In the genomic region with DNA sequence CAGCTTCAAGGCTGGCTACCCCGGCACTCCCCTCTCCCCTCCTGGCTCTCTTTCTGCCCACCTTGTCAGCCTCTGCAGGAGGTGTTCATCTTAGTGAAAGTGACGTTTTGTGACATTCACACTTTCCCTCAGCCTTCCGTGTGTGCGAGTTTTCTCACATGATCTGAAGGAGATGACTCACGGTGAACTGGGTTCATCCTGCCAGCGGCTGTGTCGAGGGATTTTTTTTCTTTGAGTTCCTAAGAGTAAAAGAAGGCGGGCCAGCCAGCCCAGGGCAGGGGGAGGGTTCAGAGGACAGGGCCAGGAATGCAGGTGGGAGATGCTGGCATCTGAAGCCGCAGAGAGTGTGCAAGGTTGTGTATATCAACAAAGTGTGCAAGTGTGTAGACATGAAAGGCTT, we compare ENCODE assay signal across 22 mouse cellular contexts. TPM values are rescaled to one million over a fixed set of nuclear protein-coding genes. Genes with fewer than 3 reads are reported as not detected.
A peak's percentile ranks its signal among the peaks of the same experiment; 100 is the strongest.
DNase-seq lines count a peak whose midpoint lies in the region; ATAC-seq and TF ChIP-seq lines count a peak whose summit lies in the region.
"Had no signal": no experiment of that assay in that cellular context is flagged by ENCODE, and none has a peak within 500 bp of the region (broad histone marks: within the 10 kb centered on the region; RNA-seq: fewer than 3 reads in every experiment).

No protein-coding gene starts in this region.

- no peaks in the 10 kb centered on the region for H3K4me1 ChIP-seq in heart, embryonic 16.5 days (ENCODE audit: control insufficient read depth, insufficient read depth, low read length)
- no peaks in the 10 kb centered on the region for H3K4me1 ChIP-seq in heart, embryonic 11.5 days (ENCODE audit: control insufficient read depth, insufficient read depth, low read length)
- H3K4me1 ChIP-seq: embryonic facial prominence, embryonic 12.5 days; forebrain, embryonic 12.5 days; hindbrain, embryonic 13.5 days had no signal

- no peak overlapping the region for H3K9ac ChIP-seq in heart, embryonic 16.5 days (ENCODE audit: low read length)
- H3K9ac ChIP-seq in heart, embryonic 11.5 days (ENCODE audit: low read depth, low read length): no peak overlapping the region
- H3K9ac ChIP-seq: embryonic facial prominence, embryonic 12.5 days; forebrain, embryonic 12.5 days; hindbrain, embryonic 13.5 days had no signal

- H3K27ac ChIP-seq in heart, embryonic 16.5 days (ENCODE audit: low read length): peak overlapping the region; percentile 44
- no peak overlapping the region for H3K27ac ChIP-seq in heart, embryonic 11.5 days (ENCODE audit: low read depth, low read length)
- H3K27ac ChIP-seq: embryonic facial prominence, embryonic 12.5 days; forebrain, embryonic 12.5 days; gastrocnemius, adult 2 months; hindbrain, embryonic 13.5 days had no signal

- no peak overlapping the region for H3K4me2 ChIP-seq in heart, embryonic 16.5 days (ENCODE audit: low read depth, low read length)
- H3K4me2 ChIP-seq in heart, embryonic 11.5 days: no peak overlapping the region
- H3K4me2 ChIP-seq: embryonic facial prominence, embryonic 12.5 days; forebrain, embryonic 12.5 days; hindbrain, embryonic 13.5 days had no signal

- no peaks in the 10 kb centered on the region for H3K9me3 ChIP-seq in heart, embryonic 16.5 days (replicated peaks; ENCODE audit: control insufficient read depth, low read length)
- no peaks in the 10 kb centered on the region for H3K9me3 ChIP-seq in heart, embryonic 11.5 days (replicated peaks; ENCODE audit: control insufficient read depth, low read length)
- H3K9me3 ChIP-seq: embryonic facial prominence, embryonic 12.5 days; forebrain, embryonic 12.5 days; G1E; hindbrain, embryonic 13.5 days had no signal

- peaks cover 56% of the 10 kb centered on the region for H3K36me3 ChIP-seq in heart, embryonic 16.5 days (ENCODE audit: control insufficient read depth, insufficient read depth)
- H3K36me3 ChIP-seq in heart, embryonic 11.5 days (ENCODE audit: control insufficient read depth, insufficient read depth, low read length): peaks cover 53% of the 10 kb centered on the region

- TF ChIP-seq CTCF in Patski (IDR thresholded peaks at IDR 0.05): no peak

- 71% methylated on average over 9 of the region's 9 CpGs for WGBS in heart, embryonic 16.5 days
- 82% methylated on average over 9 of the region's 9 CpGs for WGBS in heart, embryonic 11.5 days (ENCODE audit: insufficient replicate concordance)

- DNase-seq in right cerebral cortex, adult 18-20 months: peak; percentile 35
- DNase-seq in right cerebral cortex, postnatal 10 days (ENCODE audit: low spot score in 2 of 2): no peak
- no peak for DNase-seq in Patski (ENCODE audit: low read depth, low spot score)
- DNase-seq in thymus, postnatal 0 days (ENCODE audit: low spot score): no peak
- DNase-seq: adrenal gland, adult 8-10 months; adrenal gland, postnatal 36 days; cerebellum, adult 11 months; cerebellum, adult 8-10 months; cerebellum, postnatal 14 days; embryo, embryonic 11 days; gastrocnemius, adult 2 months; gastrocnemius, postnatal 36 days; heart, adult 11 months; heart, postnatal 14 days had no signal

- in situ Hi-C loops in Patski (cut with MboI; ENCODE audit: low pct_unique_long_range_greater_than_20kb): no loop called here

- CTCF ChIA-PET in Patski (lab: Charles Lee): interaction anchor here (1.5 to 2.7 kb wide), 2 partner anchors 10 to 11 kb away, joined by 3 to 11 read pairs; no protein-coding TSS in a partner anchor

- no peak overlapping the region for H3K4me3 ChIP-seq in heart, embryonic 16.5 days (ENCODE audit: low read length)
- H3K4me3 ChIP-seq in heart, embryonic 11.5 days (ENCODE audit: low read depth, low read length): no peak overlapping the region
- H3K4me3 ChIP-seq: embryonic facial prominence, embryonic 12.5 days; forebrain, embryonic 12.5 days; gastrocnemius, adult 2 months; hindbrain, embryonic 13.5 days had no signal

- no peak for ATAC-seq in heart, embryonic 16.5 days (replicated peaks; ENCODE audit: extremely low read depth, insufficient read depth, low FRiP score)
- no peak for ATAC-seq in heart, embryonic 11.5 days (replicated peaks; ENCODE audit: insufficient number of reproducible peaks, low FRiP score, low TSS enrichment)
- ATAC-seq in Patski: peak; percentile 51
- ATAC-seq: forebrain, embryonic 16.5 days; intestine, embryonic 16.5 days had no signal

- POLR2A ChIA-PET in Patski (lab: Charles Lee): interaction anchor here (0.6 to 1.0 kb wide), 3 partner anchors 12 to 15 kb away, joined by 3 to 4 read pairs (median 3); no protein-coding TSS in a partner anchor

- no peaks in the 10 kb centered on the region for H3K27me3 ChIP-seq in heart, embryonic 16.5 days (ENCODE audit: control insufficient read depth, insufficient read depth, low read length)
- no peaks in the 10 kb centered on the region for H3K27me3 ChIP-seq in heart, embryonic 11.5 days (ENCODE audit: control insufficient read depth, insufficient read depth, low read length)
- H3K27me3 ChIP-seq in Patski: no peaks in the 10 kb centered on the region
- H3K27me3 ChIP-seq: embryonic facial prominence, embryonic 12.5 days; forebrain, embryonic 12.5 days; hindbrain, embryonic 13.5 days had no signal

RNA-seq across cellular contexts. Expression of a gene that starts 12.8 kb away (rescaled TPM):
- 44.2 and 50.9 TPM in 2 replicates for polyA plus RNA-seq in heart, embryonic 16.5 days (2015; fragmentation: Nextera tagmentation; extraction: Ambion mirVana)
- 43.0 and 54.7 TPM in 2 replicates for polyA plus RNA-seq in heart, embryonic 11.5 days (2014; fragmentation: Nextera tagmentation; extraction: Ambion mirVana)
- 98.6 TPM for polyA plus RNA-seq in Patski (2021)
- polyA plus RNA-seq in thymus, postnatal 0 days (2015; fragmentation: Nextera tagmentation; extraction: Ambion mirVana): 29.4 and 29.7 TPM in 2 replicates

RNA-seq across cellular contexts. Expression of a gene that starts 12.9 kb away (rescaled TPM):
- 112 and 119 TPM in 2 replicates for polyA plus RNA-seq in heart, embryonic 16.5 days (2015; fragmentation: Nextera tagmentation; extraction: Ambion mirVana)
- polyA plus RNA-seq in heart, embryonic 11.5 days (2014; fragmentation: Nextera tagmentation; extraction: Ambion mirVana): 84.8 and 112 TPM in 2 replicates
- 98.6 TPM for polyA plus RNA-seq in Patski (2021)
- 65.6 and 65.8 TPM in 2 replicates for polyA plus RNA-seq in thymus, postnatal 0 days (2015; fragmentation: Nextera tagmentation; extraction: Ambion mirVana)

RNA-seq across cellular contexts. Expression of a gene that starts 50.7 kb away (rescaled TPM):
- 24.5 and 25.8 TPM in 2 replicates for polyA plus RNA-seq in heart, embryonic 16.5 days (2015; fragmentation: Nextera tagmentation; extraction: Ambion mirVana)
- polyA plus RNA-seq in heart, embryonic 11.5 days (2014; fragmentation: Nextera tagmentation; extraction: Ambion mirVana): 25.4 and 31.5 TPM in 2 replicates
- 37.0 TPM for polyA plus RNA-seq in Patski (2021)
- polyA plus RNA-seq in thymus, postnatal 0 days (2015; fragmentation: Nextera tagmentation; extraction: Ambion mirVana): 13.1 and 13.9 TPM in 2 replicates

RNA-seq across cellular contexts. Expression of a gene that starts 50.9 kb away (rescaled TPM):
- 15.8 and 17.5 TPM in 2 replicates for polyA plus RNA-seq in heart, embryonic 16.5 days (2015; fragmentation: Nextera tagmentation; extraction: Ambion mirVana)
- 27.9 and 30.4 TPM in 2 replicates for polyA plus RNA-seq in heart, embryonic 11.5 days (2014; fragmentation: Nextera tagmentation; extraction: Ambion mirVana)
- 28.4 TPM for polyA plus RNA-seq in Patski (2021)
- 23.0 and 23.6 TPM in 2 replicates for polyA plus RNA-seq in thymus, postnatal 0 days (2015; fragmentation: Nextera tagmentation; extraction: Ambion mirVana)
